22 mouse cellular contexts compared by ENCODE assay signal in genomic region chr10:67296482-67297152, GRCm38 (mm10). TPM values are rescaled to one million over a fixed set of nuclear protein-coding genes. Genes with fewer than 3 reads are reported as not detected.
DNase-seq lines count a peak whose midpoint lies in the region; ATAC-seq and TF ChIP-seq lines count a peak whose summit lies in the region.
"Had no signal": no experiment of that assay in that cellular context is flagged by ENCODE, and none has a peak within 500 bp of the region (broad histone marks: within the 10 kb centered on the region; RNA-seq: fewer than 3 reads in every experiment).

No protein-coding gene starts in this region.

- ATAC-seq in G1E (ENCODE audit: extremely low read depth, insufficient number of reproducible peaks, low FRiP score, poor library complexity, severe bottlenecking): peak; percentile 30
- peak; percentile 18; the same call in 1 of the 2 replicates for ATAC-seq in erythroblast, adult 5-6 weeks (replicated peaks; ENCODE audit: low FRiP score, poor library complexity, severe bottlenecking)
- ATAC-seq in liver, embryonic 14.5 days (ENCODE audit: insufficient read depth): peak; percentile 49; the same call in 1 of the 2 replicates
- ATAC-seq in neutrophil, adult 5-6 weeks (ENCODE audit: extremely low read depth, insufficient number of reproducible peaks, low FRiP score, poor library complexity, severe bottlenecking): peak; percentile 79; the same call in 1 of the 2 replicates
- ATAC-seq in forebrain, postnatal 0 days: no peak
- ATAC-seq in hindbrain, embryonic 12.5 days (ENCODE audit: low FRiP score): no peak
- ATAC-seq: forebrain, embryonic 16.5 days had no signal

- H3K36me3 ChIP-seq in G1E (replicated peaks): peaks cover 18% of the 10 kb centered on the region
- no peaks in the 10 kb centered on the region for H3K36me3 ChIP-seq in liver, embryonic 14.5 days (replicated peaks; ENCODE audit: control insufficient read depth, insufficient read depth, low read depth)
- no peaks in the 10 kb centered on the region for H3K36me3 ChIP-seq in forebrain, postnatal 0 days (ENCODE audit: insufficient read depth)
- no peaks in the 10 kb centered on the region for H3K36me3 ChIP-seq in hindbrain, embryonic 12.5 days
- H3K36me3 ChIP-seq: embryonic facial prominence, embryonic 12.5 days; hindbrain, embryonic 15.5 days; midbrain, embryonic 12.5 days; neural tube, embryonic 13.5 days had no signal

- 51% methylated on average over 8 of the region's 8 CpGs for WGBS in liver, embryonic 14.5 days (ENCODE audit: insufficient replicate concordance)
- 85% methylated on average over 8 of the region's 8 CpGs for whole genome bisulfite sequencing in forebrain, postnatal 0 days
- WGBS in hindbrain, embryonic 12.5 days: 85% methylated on average over 8 of the region's 8 CpGs

- no peak for TF ChIP-seq CTCF in G1E (IDR thresholded peaks at IDR 0.05; ENCODE audit: low read depth, low read length)
- no peak for TF ChIP-seq CTCF in liver, embryonic 14.5 days (IDR thresholded peaks at IDR 0.05; ENCODE audit: low read depth)
- TF ChIP-seq CTCF in forebrain, postnatal 0 days (IDR thresholded peaks at IDR 0.05; ENCODE audit: low read depth): no peak

- peak overlapping the region; percentile 71; the same call in 1 of the 2 replicates for H3K4me3 ChIP-seq in G1E (ENCODE audit: low read depth, low read length)
- 0 out of 4 replicates have a peak overlapping the region, but pooled peaks of 1 of the 2 experiments have one; percentile 8 for H3K4me3 ChIP-seq in liver, embryonic 14.5 days (ENCODE audit: insufficient read depth in 1 of 2, low read depth in 2 of 2, low read length in 2 of 2)
- H3K4me3 ChIP-seq in forebrain, postnatal 0 days (ENCODE audit: low read depth, low read length): no peak overlapping the region
- H3K4me3 ChIP-seq in hindbrain, embryonic 12.5 days: no peak overlapping the region
- H3K4me3 ChIP-seq: embryonic facial prominence, embryonic 12.5 days; hindbrain, embryonic 15.5 days; midbrain, embryonic 12.5 days; neural tube, embryonic 13.5 days had no signal

- no peak for DNase-seq in G1E (ENCODE audit: low spot score)
- no peak for DNase-seq in liver, embryonic 14.5 days (ENCODE audit: low read depth in 3 of 3, low spot score in 3 of 3)
- no peak for DNase-seq in right cerebral cortex, postnatal 14 days
- DNase-seq in forebrain, postnatal 0 days: no peak
- DNase-seq: adrenal gland, adult 8-10 months; cerebellum, adult 9-10 months; heart, postnatal 14 days; kidney, adult 11 months; layer of hippocampus, postnatal 36 days; right cerebral cortex, postnatal 25 days; thymus, postnatal 36 days had no signal

- no peaks in the 10 kb centered on the region for H3K9me3 ChIP-seq in G1E (replicated peaks)
- H3K9me3 ChIP-seq in liver, embryonic 14.5 days (ENCODE audit: control insufficient read depth, low read length): no peaks in the 10 kb centered on the region
- no peaks in the 10 kb centered on the region for H3K9me3 ChIP-seq in forebrain, postnatal 0 days (ENCODE audit: low read length)
- H3K9me3 ChIP-seq in hindbrain, embryonic 12.5 days (replicated peaks): no peaks in the 10 kb centered on the region
- H3K9me3 ChIP-seq: embryonic facial prominence, embryonic 12.5 days; hindbrain, embryonic 15.5 days; midbrain, embryonic 12.5 days; neural tube, embryonic 13.5 days had no signal

- no peak; the same call in 1 of the 2 replicates for TF ChIP-seq EP300 in liver, embryonic 14.5 days (IDR thresholded peaks at IDR 0.05; ENCODE audit: low read depth)

- no peaks in the 10 kb centered on the region for H3K27me3 ChIP-seq in G1E (ENCODE audit: insufficient read depth, low read length)
- H3K27me3 ChIP-seq in liver, embryonic 14.5 days (ENCODE audit: control insufficient read depth, insufficient read depth, low read length): no peaks in the 10 kb centered on the region
- no peaks in the 10 kb centered on the region for H3K27me3 ChIP-seq in forebrain, postnatal 0 days (ENCODE audit: insufficient read depth, low read length)
- H3K27me3 ChIP-seq in hindbrain, embryonic 12.5 days: no peaks in the 10 kb centered on the region
- H3K27me3 ChIP-seq: embryonic facial prominence, embryonic 12.5 days; hindbrain, embryonic 15.5 days; midbrain, embryonic 12.5 days; neural tube, embryonic 13.5 days had no signal

- H3K4me1 ChIP-seq in G1E (ENCODE audit: insufficient read depth, low read depth, low read length): peaks cover 67% of the 10 kb centered on the region
- H3K4me1 ChIP-seq in liver, embryonic 14.5 days (replicated peaks; ENCODE audit: control insufficient read depth in 2 of 2, insufficient read depth in 2 of 2, low read length in 1 of 2): peaks cover 0 to 32% of the 10 kb centered on the region in 2 experiments
- H3K4me1 ChIP-seq in forebrain, postnatal 0 days (ENCODE audit: insufficient read depth): no peaks in the 10 kb centered on the region
- H3K4me1 ChIP-seq in hindbrain, embryonic 12.5 days: no peaks in the 10 kb centered on the region
- H3K4me1 ChIP-seq: embryonic facial prominence, embryonic 12.5 days; hindbrain, embryonic 15.5 days; midbrain, embryonic 12.5 days; neural tube, embryonic 13.5 days had no signal

- no peak overlapping the region for H3K9ac ChIP-seq in liver, embryonic 14.5 days (replicated peaks)
- no peak overlapping the region for H3K9ac ChIP-seq in forebrain, postnatal 0 days
- no peak overlapping the region for H3K9ac ChIP-seq in hindbrain, embryonic 12.5 days
- H3K9ac ChIP-seq: embryonic facial prominence, embryonic 12.5 days; hindbrain, embryonic 15.5 days; midbrain, embryonic 12.5 days; neural tube, embryonic 13.5 days had no signal

- peak overlapping the region; percentile 43 for H3K27ac ChIP-seq in liver, embryonic 14.5 days
- H3K27ac ChIP-seq in forebrain, postnatal 0 days (ENCODE audit: low read depth, low read length): no peak overlapping the region
- H3K27ac ChIP-seq in hindbrain, embryonic 12.5 days: no peak overlapping the region
- H3K27ac ChIP-seq: embryonic facial prominence, embryonic 12.5 days; hindbrain, embryonic 15.5 days; kidney, postnatal 0 days; macrophage; midbrain, embryonic 12.5 days; neural tube, embryonic 13.5 days had no signal

- H3K4me2 ChIP-seq in liver, embryonic 14.5 days (ENCODE audit: low read depth): peak overlapping the region; percentile 37
- no peak overlapping the region for H3K4me2 ChIP-seq in forebrain, postnatal 0 days (ENCODE audit: low read depth)
- no peak overlapping the region for H3K4me2 ChIP-seq in hindbrain, embryonic 12.5 days (replicated peaks)
- H3K4me2 ChIP-seq: embryonic facial prominence, embryonic 12.5 days; heart, embryonic 11.5 days; hindbrain, embryonic 15.5 days; midbrain, embryonic 12.5 days; neural tube, embryonic 13.5 days had no signal

RNA-seq across cellular contexts. Expression of gene Nrbf2, which starts 11.5 kb away (rescaled TPM):
- 46.3 and 49.1 TPM in 2 replicates for total RNA-seq in G1E (2014; fragmentation: Nextera tagmentation)
- 46.6 and 52.2 TPM in 2 replicates for total RNA-seq in G1E (2017)
- polyA plus RNA-seq in G1E (2012): 71.1 and 92.1 TPM in 2 replicates
- total RNA-seq in erythroblast, adult 5-6 weeks (2015; ENCODE audit: low replicate concordance): 14.6 and 16.1 TPM in 2 replicates
- 9.7 and 12.7 TPM in 2 replicates for total RNA-seq in erythroblast, adult 5-6 weeks (2017; ENCODE audit: low replicate concordance)
- 3.4 and 5.5 TPM in 2 replicates for polyA plus RNA-seq in liver, embryonic 14.5 days (2012; rRNA removed)
- polyA plus RNA-seq in liver, embryonic 14.5 days (2014; fragmentation: Nextera tagmentation; extraction: Ambion mirVana): 15.0 and 15.5 TPM in 2 replicates
- 29.7 and 32.6 TPM in 2 replicates for total RNA-seq in neutrophil, adult 5-6 weeks (2017)
- 16.8 and 26.4 TPM in 2 replicates for total RNA-seq in forebrain, postnatal 0 days (2014; rRNA removed)
- polyA plus RNA-seq in forebrain, postnatal 0 days (2015; fragmentation: Nextera tagmentation; extraction: Ambion mirVana): 37.2 and 39.8 TPM in 2 replicates
- polyA plus RNA-seq in hindbrain, embryonic 12.5 days (2016; fragmentation: Nextera tagmentation; extraction: Ambion mirVana): 45.0 and 46.8 TPM in 2 replicates

Comparison
In these comparisons a context has a peak if more than half of its experiments do, and no peak if none do; other contexts are left out.
1. ATAC-seq: peak in G1E (single experiment), erythroblast, adult 5-6 weeks (single experiment), liver, embryonic 14.5 days (single experiment) and neutrophil, adult 5-6 weeks (single experiment); none in forebrain, postnatal 0 days (single experiment) and hindbrain, embryonic 12.5 days (single experiment).